Mouse (Mus musculus) testis, postnatal 10 days (tissue): ENCODE data around the gene Tspan12.

Experiments used
- DNase-seq: peaks from one replicate; pipeline ENCODE4 v3.0.0; 2021; ENCODE audit warnings: low spot score

Gene Tspan12

DNA sequence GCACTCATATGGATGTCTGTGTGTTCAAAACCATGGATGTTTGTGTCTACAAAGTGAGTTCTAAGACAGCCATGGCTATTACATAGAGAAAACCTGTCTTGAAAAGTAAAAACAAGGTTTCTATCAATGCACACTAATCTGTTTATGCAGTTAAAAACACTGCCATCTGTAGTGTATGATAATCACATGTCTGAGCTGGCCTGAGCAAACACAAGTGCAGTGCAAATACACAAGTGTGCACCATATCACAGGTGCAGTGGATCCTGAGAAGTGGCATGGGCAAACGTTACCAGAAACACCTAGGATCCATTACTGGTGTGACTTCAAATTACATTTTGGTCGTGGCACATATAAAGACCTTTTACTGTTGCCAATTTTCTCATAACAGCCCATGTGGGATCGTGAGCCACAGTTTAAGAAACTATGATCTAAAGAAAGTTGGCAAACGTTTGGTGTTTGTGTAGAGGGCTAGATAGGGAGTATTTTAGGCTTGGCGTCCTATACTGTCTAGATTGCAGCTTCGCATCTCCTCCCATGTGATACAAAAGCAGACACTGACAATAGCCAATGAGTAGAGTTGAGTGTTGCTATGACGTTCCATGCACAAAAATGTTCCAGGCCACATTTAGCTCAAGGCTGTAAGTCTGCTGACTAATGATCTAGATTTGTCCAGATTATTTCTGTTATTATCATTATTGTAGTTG is 78.0 kb downstream of the Tspan12 start:
- no peak for DNase-seq

DNA sequence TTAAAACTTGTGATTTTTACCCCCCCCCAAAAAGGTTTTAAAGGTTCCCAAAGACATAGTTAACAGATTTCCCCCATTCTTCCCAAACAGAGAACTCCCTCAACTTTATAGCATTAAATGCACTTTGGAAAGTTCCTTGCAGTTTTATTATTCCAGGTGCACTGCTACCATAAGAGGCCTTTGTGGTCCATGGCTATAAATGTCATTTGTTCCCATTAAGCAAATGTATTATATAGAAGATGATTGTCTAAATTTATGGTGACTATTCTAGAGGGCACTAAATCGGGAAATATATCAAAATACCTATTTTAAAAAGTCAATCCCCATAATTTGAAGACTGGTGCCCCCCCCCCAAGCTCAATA is 82.9 kb downstream of the Tspan12 start:
- DNase-seq: no peak

DNA sequence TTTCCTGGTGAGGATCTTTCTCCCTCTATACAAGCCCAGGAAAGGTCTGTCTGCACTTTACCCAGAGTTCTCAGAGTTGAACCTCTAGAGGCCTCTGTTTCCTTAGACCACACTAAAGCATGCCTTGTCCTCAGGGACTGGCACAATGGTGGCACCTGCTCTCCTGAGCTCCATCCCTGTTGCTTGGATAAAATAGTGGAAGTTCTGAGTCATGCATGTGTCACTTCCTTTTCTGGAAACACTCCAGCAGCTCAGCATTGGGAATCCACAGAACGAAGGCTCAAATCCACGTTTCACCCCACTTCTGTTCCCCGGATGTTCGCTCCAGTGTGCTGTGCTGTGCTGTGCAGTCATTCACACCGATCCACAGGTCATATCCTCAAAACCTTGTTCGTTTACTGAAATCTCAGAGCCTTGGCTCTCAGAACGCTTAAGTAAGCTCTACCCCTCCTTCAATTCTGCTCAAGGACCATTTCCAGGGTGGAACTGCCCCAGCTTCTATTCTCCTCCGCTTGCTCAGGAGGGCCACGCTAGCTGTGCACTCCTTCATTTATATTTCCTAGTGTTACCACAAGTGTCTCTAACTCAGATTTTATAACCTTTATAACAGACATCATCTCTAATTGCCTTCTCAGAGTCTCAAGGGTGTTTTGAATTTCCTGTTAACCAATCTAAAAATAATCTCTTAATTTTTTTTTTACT is 83.4 kb downstream of the Tspan12 start:
- no peak for DNase-seq

DNA sequence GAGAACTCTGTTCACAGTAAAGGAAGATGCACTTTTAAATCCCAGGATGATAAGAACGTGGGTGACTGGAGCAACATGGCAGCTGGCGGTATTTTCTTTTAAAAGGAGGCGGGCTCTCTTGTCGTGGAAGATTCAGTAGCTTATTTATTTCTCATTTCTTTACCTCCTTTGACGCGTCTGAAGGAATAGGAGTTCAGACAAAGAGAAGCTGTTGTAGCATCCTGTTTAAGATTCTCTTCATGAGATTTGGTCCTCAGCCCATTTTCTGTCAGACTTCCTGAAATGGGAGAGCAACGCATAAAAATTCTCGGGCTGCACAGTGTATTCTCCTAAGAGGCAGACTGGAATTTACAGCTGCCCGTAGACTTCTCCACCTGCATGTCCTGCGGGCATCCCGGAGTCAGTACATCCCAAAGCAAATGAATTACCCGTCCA is 84.5 kb downstream of the Tspan12 start:
- DNase-seq: no peak

DNA sequence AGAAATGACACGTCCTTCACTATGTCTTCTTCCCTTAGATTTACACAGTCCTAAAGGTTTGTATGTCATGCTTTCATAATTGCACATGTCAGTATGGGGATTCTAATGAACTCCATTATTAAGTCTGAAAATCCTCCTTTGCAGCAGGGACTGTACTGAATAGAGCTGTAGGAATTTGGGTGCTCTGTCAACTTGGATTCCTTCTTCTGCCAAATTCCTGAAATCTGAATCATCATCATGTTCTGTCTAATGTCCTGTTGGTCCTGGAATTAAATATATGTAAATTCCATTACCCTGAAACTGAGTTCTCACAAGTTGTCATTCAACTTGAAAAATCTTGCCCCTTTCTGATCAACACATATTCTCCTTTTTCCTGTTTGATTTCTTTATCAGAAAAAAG is 104.8 kb downstream of the Tspan12 start:
- DNase-seq: no peak

DNA sequence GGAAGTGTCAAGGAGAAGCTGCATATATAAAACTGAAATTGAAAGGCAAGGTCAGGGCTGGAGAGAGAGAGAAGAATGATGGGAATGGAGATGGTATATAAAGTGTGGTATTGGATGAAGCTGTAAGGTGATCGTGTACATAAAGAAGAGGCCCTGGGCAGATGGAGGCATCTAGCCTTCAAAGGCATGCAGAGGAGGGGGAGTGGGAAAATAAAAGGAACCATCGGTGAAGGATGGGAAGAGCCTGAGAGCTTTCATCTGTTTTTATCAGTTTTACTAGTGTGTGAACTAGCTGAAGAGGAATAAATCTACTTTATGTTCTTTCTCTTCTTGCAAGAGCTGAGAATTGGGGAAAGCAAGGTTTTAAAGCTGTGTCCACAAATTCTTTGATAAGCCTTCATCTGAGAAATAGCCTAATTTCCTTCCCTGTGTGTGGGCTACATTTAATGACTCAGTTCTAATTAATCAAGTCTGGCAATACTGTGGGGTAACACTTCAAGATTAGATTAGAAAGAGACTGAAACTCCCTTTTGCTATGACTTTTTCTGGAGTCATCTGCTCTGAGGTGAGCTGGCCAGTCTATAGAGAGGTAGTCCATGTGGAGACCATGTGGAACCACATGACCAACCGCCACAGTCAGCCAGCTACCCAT is 107.6 kb downstream of the Tspan12 start:
- no peak for DNase-seq

DNA sequence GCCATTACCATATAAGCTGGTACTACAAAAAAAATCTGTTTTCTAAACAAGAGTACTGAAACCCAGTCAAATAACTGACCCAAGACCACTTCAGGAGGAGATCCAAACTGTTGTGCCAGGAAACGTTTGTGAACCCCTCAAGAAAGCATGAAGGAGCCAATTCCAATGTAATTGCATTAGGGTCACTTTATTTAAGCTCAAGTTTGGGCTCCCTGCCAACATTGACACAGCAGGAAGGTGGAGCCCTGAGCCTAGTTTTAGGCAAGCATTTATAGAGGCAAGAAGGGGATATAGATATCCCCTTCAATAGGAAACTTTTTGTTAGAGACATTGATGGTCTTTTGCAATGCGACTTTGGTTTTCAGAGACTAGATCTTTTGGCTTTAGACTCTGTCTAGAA is 111.7 kb downstream of the Tspan12 start:
- DNase-seq: no peak

DNA sequence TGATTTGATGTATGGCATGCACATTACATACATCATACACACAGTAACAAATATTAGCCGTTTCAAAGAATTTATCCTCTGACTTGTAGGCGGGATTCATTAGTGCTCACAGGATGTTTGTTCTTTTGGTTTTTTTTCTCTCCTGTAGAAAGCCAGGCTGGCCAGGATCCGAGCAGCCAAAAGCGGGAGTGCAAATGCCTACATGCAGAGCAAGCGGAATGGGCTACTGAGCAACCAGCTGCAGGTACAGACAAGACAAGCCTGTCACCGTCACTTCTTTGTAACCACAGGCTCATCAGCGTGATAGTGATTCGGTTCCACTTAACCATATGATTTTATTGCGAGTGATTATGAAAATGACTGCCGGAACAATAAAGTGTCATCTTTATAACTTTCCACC is 130.1 kb downstream of the Tspan12 start:
- DNase-seq: no peak
